Mouse (Mus musculus) left cerebral cortex, postnatal 25 days (tissue): ENCODE data around the gene Btg2. TPM values are rescaled to one million over a fixed set of nuclear protein-coding genes. Genes with fewer than 3 reads are reported as not detected.
A peak's percentile ranks its signal among the peaks of the same experiment; 100 is the strongest.

Experiments used
- DNase-seq, 2 experiments: peaks; one replicate each; pipeline ENCODE4 v3.0.0; 2022; ENCODE audit warnings: low spot score in 2 of 2, mixed read lengths in 1 of 2
- intact Hi-C: fragments of 180-260 bp; cut with DNase I; formaldehyde crosslinking; loops from one replicate; pipeline ENCODE4 v1.15.1; 2025
- total RNA-seq, 2 experiments: library from RNA; stranded (reverse); gene quantifications; 2 replicates each; pipeline ENCODE4 v1.2.3; 2021

Btg2 gene
- total RNA-seq, 2 experiments from 2014 or later, result 15.1 to 29.0 TPM

- no peak for DNase-seq
- intact Hi-C loops, result no loop called here
These were observed 2.0 kb upstream of the Btg2 start for GRCm38 (mm10) chr1:134080881-134081450.

GRCm38 (mm10) chr1:134080406-134080805, 1.5 kb upstream of the Btg2 start:
- intact Hi-C loops, result no loop called here
- DNase-seq, result no peak

GRCm38 (mm10) chr1:134079477-134080163, 700 bp upstream of the Btg2 start:
- intact Hi-C loops, result loop anchor here (2.0 kb wide), 1 partner anchor 17 kb away; no protein-coding TSS in a partner anchor
- peak in 1 of 2 experiments; percentile 39 for DNase-seq

GRCm38 (mm10) chr1:134078061-134078795, 692 bp downstream of the Btg2 start:
- peak in 1 of 2 experiments; percentile 56 for DNase-seq
- intact Hi-C loops, result loop anchor here (2.0 kb wide), 1 partner anchor 15 kb away; no protein-coding TSS in a partner anchor

GRCm38 (mm10) chr1:134077389-134078060, 1.4 kb downstream of the Btg2 start:
- DNase-seq, result peak in 1 of 2 experiments; percentile 35
- intact Hi-C loops, result loop anchor here (2.0 kb wide), 1 partner anchor 15 kb away; no protein-coding TSS in a partner anchor

- no peak for DNase-seq
- intact Hi-C loops, result no loop called here
These were observed 2.1 kb downstream of the Btg2 start for GRCm38 (mm10) chr1:134076789-134077188.

GRCm38 (mm10) chr1:134075532-134075931, 3.4 kb downstream of the Btg2 start:
- no peak for DNase-seq
- intact Hi-C loops, result no loop called here

GRCm38 (mm10) chr1:134074606-134075005, 4.3 kb downstream of the Btg2 start:
- DNase-seq, result no peak

GRCm38 (mm10) chr1:134074184-134074583, 4.7 kb downstream of the Btg2 start:
- intact Hi-C loops, result no loop called here
- DNase-seq, result no peak

More at GRCm38 (mm10) chr1:134074606-134075005, 4.3 kb downstream of the Btg2 start:
- intact Hi-C loops, result no loop called here

GRCm38 (mm10) chr1:134073658-134074057, 5.3 kb downstream of the Btg2 start:
- intact Hi-C loops, result no loop called here
- no peak for DNase-seq

GRCm38 (mm10) chr1:134073061-134073564, 5.8 kb downstream of the Btg2 start:
- DNase-seq, result no peak
- intact Hi-C loops, result no loop called here

GRCm38 (mm10) chr1:134071411-134072018, 7.4 kb downstream of the Btg2 start:
- intact Hi-C loops, result no loop called here
- DNase-seq, result no peak

- DNase-seq, result no peak
- intact Hi-C loops, result no loop called here
These were observed 8.7 kb downstream of the Btg2 start for GRCm38 (mm10) chr1:134070099-134070669.

GRCm38 (mm10) chr1:134067143-134067619, 11.7 kb downstream of the Btg2 start:
- intact Hi-C loops, result no loop called here
- DNase-seq, result no peak

GRCm38 (mm10) chr1:134066554-134066953, 12.4 kb downstream of the Btg2 start:
- intact Hi-C loops, result no loop called here
- no peak for DNase-seq

GRCm38 (mm10) chr1:134065241-134065809, 13.6 kb downstream of the Btg2 start:
- no peak for DNase-seq
- intact Hi-C loops, result no loop called here

- intact Hi-C loops, result loop anchor here (5.0 kb wide), 1 partner anchor 268 kb away; the partner anchor contains the start of gene Ppfia4
- DNase-seq, result no peak
These were observed 14.6 kb downstream of the Btg2 start for GRCm38 (mm10) chr1:134064296-134064831.

GRCm38 (mm10) chr1:134063773-134064125, 15.2 kb downstream of the Btg2 start:
- intact Hi-C loops, result loop anchor here (2.0 to 5.0 kb wide), 2 partner anchors 15 to 269 kb away; partner anchors contain the start of genes Btg2 and Ppfia4
- peak in 1 of 2 experiments; percentile 53 for DNase-seq
